Mouse (Mus musculus): Measurements from ENCODE around the gene Srrm1.

DNA sequence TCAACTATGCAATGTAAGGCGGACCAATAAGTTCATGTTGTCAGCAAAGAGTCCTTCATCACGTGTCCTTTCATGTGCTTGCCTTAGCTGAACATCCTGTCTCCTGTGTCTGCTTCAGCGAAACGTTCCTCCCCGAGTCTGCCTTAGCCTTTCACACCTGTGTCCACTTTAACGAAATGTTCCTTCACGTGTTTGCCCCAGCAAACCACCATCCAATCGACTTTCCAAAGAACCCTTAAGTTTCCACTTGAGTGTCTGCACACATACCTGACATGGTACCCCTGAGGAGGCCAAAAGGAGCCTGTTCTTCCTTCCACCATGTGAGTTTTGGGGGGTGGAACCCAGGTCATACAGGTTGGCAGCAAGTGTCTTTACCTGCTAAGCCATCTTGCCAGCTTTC is 61.9 kb downstream of the Srrm1 start:
- TF ChIP-seq CTCF (IDR thresholded peaks at IDR 0.05; ENCODE audit: borderline replicate concordance, insufficient read depth, low read depth, low read length) (no peak), POLR2A (IDR thresholded peaks at IDR 0.05; ENCODE audit: borderline replicate concordance, insufficient read depth, low read length) (no peak)

All from cerebellum, adult 2 months (tissue).